Mouse (Mus musculus): ENCODE results near the gene Stx1b.

GRCm38 (mm10) chr7:127815116-127815665 lies 9.2 kb downstream of the Stx1b start:
- TF ChIP-seq MYOG (IDR thresholded peaks at IDR 0.05; ENCODE audit: control insufficient read depth in 1 of 3, insufficient read depth in 1 of 3, insufficient read length in 2 of 3, low read depth in 2 of 3): no peak
- TF ChIP-seq USF1 (IDR thresholded peaks at IDR 0.05; ENCODE audit: low read depth): no peak
- no peak for TF ChIP-seq POLR2A (IDR thresholded peaks at IDR 0.05; ENCODE audit: insufficient read length, low read depth)
- TF ChIP-seq TCF12 (IDR thresholded peaks at IDR 0.05; ENCODE audit: insufficient read depth, poor library complexity, severe bottlenecking): no peak
- TF ChIP-seq POLR2AphosphoS2 (IDR thresholded peaks at IDR 0.05; ENCODE audit: insufficient read length, low read depth): no peak

Measured in myocyte (in vitro differentiated cells).